Mouse (Mus musculus): Measurements from ENCODE around the gene She. TPM values are rescaled to one million over a fixed set of nuclear protein-coding genes. Genes with fewer than 3 reads are reported as not detected.
"Not testable (repeated sequence)": the region's sequence is repeated elsewhere in the genome, so short reads cannot be mapped to it uniquely, and the experiment has no call there.

She gene
- polyA plus RNA-seq, 1 experiment, result 4.2 TPM

GRCm38 (mm10) chr3:89794616-89795015 is 36.6 kb upstream of the She start:
- H3K9ac ChIP-seq (ENCODE audit: low read depth, poor library complexity, severe bottlenecking), result no peak overlapping the region
- no peak overlapping the region for H3K4me3 ChIP-seq (ENCODE audit: low read depth, low read length)
- H3K4me1 ChIP-seq (ENCODE audit: control insufficient read depth, insufficient read depth, low read length), result no peaks in the 10 kb centered on the region
- no peaks in the 10 kb centered on the region for H3K36me3 ChIP-seq (ENCODE audit: control insufficient read depth, insufficient read depth, low read length, poor library complexity, severe bottlenecking)
- no peaks in the 10 kb centered on the region for H3K27me3 ChIP-seq (ENCODE audit: control insufficient read depth, insufficient read depth, low read length, poor library complexity, severe bottlenecking)
- H3K27ac ChIP-seq (ENCODE audit: insufficient read depth, low read length), result no peak overlapping the region
- no peaks in the 10 kb centered on the region for H3K9me3 ChIP-seq (replicated peaks; ENCODE audit: control insufficient read depth, insufficient read depth, low read length, poor library complexity, severe bottlenecking)
- TF ChIP-seq EP300 (IDR thresholded peaks at IDR 0.05; ENCODE audit: insufficient read depth, low read depth, low read length), result no peak
- peak; percentile 71 for TF ChIP-seq CTCF (IDR thresholded peaks at IDR 0.05; ENCODE audit: low read depth, low read length)

- TF ChIP-seq EP300 (IDR thresholded peaks at IDR 0.05; ENCODE audit: insufficient read depth, low read depth, low read length) (no peak), CTCF (IDR thresholded peaks at IDR 0.05; ENCODE audit: low read depth, low read length) (peak; percentile 30)
Measured at GRCm38 (mm10) chr3:89795746-89796145, 35.4 kb upstream of the She start.

GRCm38 (mm10) chr3:89796358-89796757 is 34.8 kb upstream of the She start:
- H3K9me3 ChIP-seq (replicated peaks; ENCODE audit: control insufficient read depth, insufficient read depth, low read length, poor library complexity, severe bottlenecking), result no peaks in the 10 kb centered on the region
- no peak overlapping the region for H3K9ac ChIP-seq (ENCODE audit: low read depth, poor library complexity, severe bottlenecking)
- H3K4me1 ChIP-seq (ENCODE audit: control insufficient read depth, insufficient read depth, low read length), result no peaks in the 10 kb centered on the region
- no peak overlapping the region for H3K4me3 ChIP-seq (ENCODE audit: low read depth, low read length)
- H3K27me3 ChIP-seq (ENCODE audit: control insufficient read depth, insufficient read depth, low read length, poor library complexity, severe bottlenecking), result no peaks in the 10 kb centered on the region
- H3K27ac ChIP-seq (ENCODE audit: insufficient read depth, low read length), result 0 out of 2 replicates have a peak overlapping the region, but pooled peaks have one; percentile 2
- no peak for TF ChIP-seq CTCF (IDR thresholded peaks at IDR 0.05; ENCODE audit: low read depth, low read length)
- H3K36me3 ChIP-seq (ENCODE audit: control insufficient read depth, insufficient read depth, low read length, poor library complexity, severe bottlenecking), result no peaks in the 10 kb centered on the region

More at GRCm38 (mm10) chr3:89795746-89796145, 35.4 kb upstream of the She start:
- H3K9me3 ChIP-seq (replicated peaks; ENCODE audit: control insufficient read depth, insufficient read depth, low read length, poor library complexity, severe bottlenecking), result no peaks in the 10 kb centered on the region
- no peaks in the 10 kb centered on the region for H3K4me1 ChIP-seq (ENCODE audit: control insufficient read depth, insufficient read depth, low read length)
- no peaks in the 10 kb centered on the region for H3K36me3 ChIP-seq (ENCODE audit: control insufficient read depth, insufficient read depth, low read length, poor library complexity, severe bottlenecking)
- H3K4me3 ChIP-seq (ENCODE audit: low read depth, low read length), result no peak overlapping the region
- no peaks in the 10 kb centered on the region for H3K27me3 ChIP-seq (ENCODE audit: control insufficient read depth, insufficient read depth, low read length, poor library complexity, severe bottlenecking)
- H3K9ac ChIP-seq (ENCODE audit: low read depth, poor library complexity, severe bottlenecking), result no peak overlapping the region
- 0 out of 2 replicates have a peak overlapping the region, but pooled peaks have one; percentile 2 for H3K27ac ChIP-seq (ENCODE audit: insufficient read depth, low read length)

- Histone ChIP-seq H3K36me3 (ENCODE audit: control insufficient read depth, insufficient read depth, low read length, poor library complexity, severe bottlenecking) (no peaks in the 10 kb centered on the region), H3K4me3 (ENCODE audit: low read depth, low read length) (no peak overlapping the region), H3K27me3 (ENCODE audit: control insufficient read depth, insufficient read depth, low read length, poor library complexity, severe bottlenecking) (no peaks in the 10 kb centered on the region), H3K9me3 (replicated peaks; ENCODE audit: control insufficient read depth, insufficient read depth, low read length, poor library complexity, severe bottlenecking) (no peaks in the 10 kb centered on the region), H3K4me1 (ENCODE audit: control insufficient read depth, insufficient read depth, low read length) (peaks cover 4% of the 10 kb centered on the region), H3K27ac (ENCODE audit: insufficient read depth, low read length) (peak overlapping the region; percentile 93), H3K9ac (ENCODE audit: low read depth, poor library complexity, severe bottlenecking) (no peak overlapping the region)
- TF ChIP-seq POLR2A (IDR thresholded peaks at IDR 0.05; ENCODE audit: insufficient read depth, low read length), result no peak
- no peak for TF ChIP-seq EP300 (IDR thresholded peaks at IDR 0.05; ENCODE audit: insufficient read depth, low read depth, low read length)
- no peak for TF ChIP-seq CTCF (IDR thresholded peaks at IDR 0.05; ENCODE audit: low read depth, low read length)
Measured at GRCm38 (mm10) chr3:89798518-89798917, 32.7 kb upstream of the She start.

- no peaks in the 10 kb centered on the region for H3K36me3 ChIP-seq (ENCODE audit: control insufficient read depth, insufficient read depth, low read length, poor library complexity, severe bottlenecking)
- H3K27me3 ChIP-seq (ENCODE audit: control insufficient read depth, insufficient read depth, low read length, poor library complexity, severe bottlenecking), result no peaks in the 10 kb centered on the region
- TF ChIP-seq EP300 (IDR thresholded peaks at IDR 0.05; ENCODE audit: insufficient read depth, low read depth, low read length) (peak; percentile 64; the same call in 1 of the 2 replicates), CTCF (IDR thresholded peaks at IDR 0.05; ENCODE audit: low read depth, low read length) (no peak), POLR2A (IDR thresholded peaks at IDR 0.05; ENCODE audit: insufficient read depth, low read length) (no peak)
- peak overlapping the region; percentile 93 for H3K27ac ChIP-seq (ENCODE audit: insufficient read depth, low read length)
- no peaks in the 10 kb centered on the region for H3K9me3 ChIP-seq (replicated peaks; ENCODE audit: control insufficient read depth, insufficient read depth, low read length, poor library complexity, severe bottlenecking)
- H3K4me3 ChIP-seq (ENCODE audit: low read depth, low read length), result peak overlapping the region; percentile 41
- H3K4me1 ChIP-seq (ENCODE audit: control insufficient read depth, insufficient read depth, low read length), result peaks cover 4% of the 10 kb centered on the region
- H3K9ac ChIP-seq (ENCODE audit: low read depth, poor library complexity, severe bottlenecking), result peak overlapping the region; percentile 48
Measured at GRCm38 (mm10) chr3:89799476-89799875, 31.7 kb upstream of the She start.

GRCm38 (mm10) chr3:89800078-89800477 is 31.1 kb upstream of the She start:
- H3K27ac ChIP-seq (ENCODE audit: insufficient read depth, low read length), result peak overlapping the region; percentile 93
- not testable (repeated sequence) for H3K27me3 ChIP-seq (ENCODE audit: control insufficient read depth, insufficient read depth, low read length, poor library complexity, severe bottlenecking); H3K9ac ChIP-seq (ENCODE audit: low read depth, poor library complexity, severe bottlenecking); H3K9me3 ChIP-seq (replicated peaks; ENCODE audit: control insufficient read depth, insufficient read depth, low read length, poor library complexity, severe bottlenecking); H3K4me1 ChIP-seq (ENCODE audit: control insufficient read depth, insufficient read depth, low read length); H3K4me3 ChIP-seq (ENCODE audit: low read depth, low read length); H3K36me3 ChIP-seq (ENCODE audit: control insufficient read depth, insufficient read depth, low read length, poor library complexity, severe bottlenecking)
